Mouse (Mus musculus) cerebellum, adult (tissue): ENCODE results near the gene Acat3.
"Not testable (repeated sequence)": the region's sequence is repeated elsewhere in the genome, so short reads cannot be mapped to it uniquely, and the experiment has no call there.

Experiments
- ATAC-seq: cut with Nextera tagmentation; 2 replicates; pipeline ENCODE4 v1.9.2; 2017; ENCODE audit warnings: mild to moderate bottlenecking, moderate library complexity, mixed read lengths; ENCODE audit not compliant: insufficient number of reproducible peaks, low FRiP score, low TSS enrichment

Gene Acat3

GRCm38 (mm10) chr17:12921073-12921472, 19.3 kb downstream of the Acat3 start:
- ATAC-seq = no peak

DNA sequence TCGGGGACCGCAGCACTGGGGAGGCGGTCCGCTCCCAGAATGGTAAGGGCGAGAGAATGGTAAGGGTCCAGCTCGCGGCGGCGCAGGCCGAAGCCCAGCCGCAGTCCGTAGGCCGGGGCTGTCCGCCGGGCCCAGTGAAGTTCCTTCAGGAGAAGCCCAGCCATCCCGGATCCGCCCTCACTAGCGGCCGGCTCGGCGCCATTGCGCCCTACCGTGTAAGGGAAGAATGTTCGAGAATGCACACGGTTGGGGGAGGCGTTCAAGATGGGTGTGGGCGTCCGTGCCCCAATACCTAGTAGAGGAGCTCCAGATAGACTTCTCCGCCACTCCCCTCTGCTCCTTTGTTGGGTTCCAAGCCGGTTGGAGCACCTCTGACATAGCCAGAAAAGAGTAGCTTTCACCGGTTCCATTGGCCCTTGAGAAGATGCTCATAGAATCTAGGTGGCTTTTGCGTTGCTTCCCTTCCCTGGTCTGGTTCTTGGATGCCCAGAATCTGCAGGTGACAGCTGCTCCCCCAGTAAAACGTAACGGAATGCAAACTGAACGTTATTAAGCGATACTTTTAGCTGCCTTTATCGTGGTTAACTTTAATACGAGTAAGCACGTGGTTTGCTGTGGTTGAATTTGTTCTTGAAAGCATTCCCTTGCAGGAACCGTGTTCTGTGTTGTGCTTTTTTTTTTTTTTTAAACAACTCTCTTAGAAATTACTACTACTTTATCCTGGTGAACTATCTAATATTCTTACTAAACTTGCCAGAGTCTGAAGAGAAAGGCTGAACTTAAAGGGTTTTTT, 23.6 kb downstream of the Acat3 start:
- peak; percentile 24; the same call in 1 of the 2 replicates for ATAC-seq

DNA sequence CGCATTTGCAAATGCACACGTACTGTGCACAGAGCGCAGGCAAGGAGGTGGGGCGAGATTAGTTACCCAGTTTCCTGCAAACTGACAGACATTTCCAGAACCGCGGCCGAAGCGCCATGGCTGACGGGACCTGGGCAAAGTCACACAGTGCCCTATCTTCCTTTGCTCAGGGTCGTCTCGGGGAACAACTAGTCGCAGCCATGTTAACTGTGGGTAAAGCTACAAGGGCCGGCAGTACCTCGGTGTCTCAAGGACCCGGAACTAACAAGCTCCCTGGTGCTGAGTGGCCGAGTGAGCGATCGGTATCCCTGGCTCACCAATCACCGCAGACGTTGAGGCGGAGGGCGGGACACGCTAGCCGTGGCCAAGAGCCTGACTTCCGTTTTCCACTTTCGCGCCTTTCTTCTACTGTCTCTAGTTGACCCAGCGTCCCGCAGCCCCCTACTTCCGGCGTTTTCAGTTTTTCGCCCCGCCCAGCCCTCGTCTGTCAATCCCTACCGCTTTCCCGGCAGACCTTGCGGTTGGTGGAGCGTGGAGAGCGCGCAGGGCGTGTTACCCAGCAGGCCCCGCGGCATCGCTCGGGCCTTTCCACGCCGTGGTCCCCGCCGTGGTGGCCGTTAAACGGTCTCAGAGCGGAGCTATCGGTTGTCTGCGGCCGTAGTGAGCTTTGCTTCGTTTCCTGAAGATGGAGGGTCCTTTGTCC, 24.4 kb downstream of the Acat3 start, which contains the start of gene Mrpl18:
Gene Mrpl18 (minus strand): TSS at position 465 of the 703 bp plus-strand sequence.
- ATAC-seq = peak; percentile 99

GRCm38 (mm10) chr17:12915488-12915880, 24.9 kb downstream of the Acat3 start, which contains the start of gene Tcp1:
Gene Tcp1 (plus strand): TSS chr17:12915701.
- no peak; the same call in 1 of the 2 replicates for ATAC-seq

- ATAC-seq = no peak
Measured at GRCm38 (mm10) chr17:12910391-12910790, 30.0 kb downstream of the Acat3 start.

GRCm38 (mm10) chr17:12909361-12910280, 30.8 kb downstream of the Acat3 start, which contains the start of gene Pnldc1:
Gene Pnldc1 (minus strand): TSS chr17:12910230.
- no peak for ATAC-seq

DNA sequence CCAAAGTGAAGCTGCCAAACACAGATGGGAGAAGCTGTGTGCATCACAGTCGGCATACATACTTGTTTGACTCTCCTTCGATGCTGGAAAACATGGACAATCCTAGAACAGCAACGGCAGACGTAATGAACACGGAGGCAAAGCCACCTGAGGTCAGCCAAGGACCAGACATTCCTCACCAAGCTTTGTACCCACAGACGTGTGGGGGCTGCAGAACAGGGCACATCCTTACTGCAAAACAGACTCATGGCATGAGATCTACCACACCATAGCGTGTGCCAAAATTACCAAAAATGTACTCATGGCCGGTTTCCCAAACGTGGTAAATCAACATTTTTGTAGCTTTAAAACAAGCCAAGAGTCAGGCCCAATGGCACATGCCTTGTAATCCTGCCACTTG, 34.0 kb downstream of the Acat3 start:
- ATAC-seq = no peak

DNA sequence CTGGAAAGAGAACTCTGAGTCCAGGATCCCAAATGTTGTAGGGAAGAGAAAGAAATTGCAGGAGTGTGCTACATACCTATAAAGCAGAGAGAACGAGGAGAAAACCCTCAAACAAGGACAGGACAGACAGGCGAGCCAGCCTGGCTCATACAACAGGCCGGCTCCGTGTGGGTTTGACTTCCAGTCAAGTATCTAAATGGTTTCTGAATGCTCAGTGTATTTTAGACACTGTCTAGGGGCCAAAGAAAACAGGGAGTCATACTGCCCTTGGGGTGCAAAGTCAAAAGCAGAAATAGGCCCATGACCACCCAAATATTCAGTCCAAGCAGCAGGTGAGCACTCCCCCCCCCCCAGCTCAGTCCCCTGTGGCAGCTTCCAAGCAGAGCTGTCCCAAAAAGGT, 34.6 kb downstream of the Acat3 start:
- no peak for ATAC-seq

DNA sequence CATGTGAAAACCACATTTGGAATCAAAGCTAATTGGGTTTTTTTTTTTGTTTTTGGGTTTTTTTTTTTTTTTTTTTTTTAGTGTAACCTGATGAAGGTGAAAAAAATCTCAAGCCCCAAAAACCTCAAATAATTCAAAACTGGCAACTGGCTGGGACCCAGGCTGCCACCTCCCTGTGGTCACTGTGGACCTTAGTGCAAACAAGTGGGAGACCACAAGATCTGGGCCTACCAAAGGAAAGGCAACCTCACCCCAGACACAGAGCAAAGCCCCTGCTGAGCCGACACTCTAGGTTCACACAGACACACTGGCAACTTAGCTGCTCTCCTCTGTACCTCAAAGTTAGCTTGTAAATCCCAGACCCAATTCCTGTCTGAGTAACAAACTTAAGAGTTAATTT, 36.1 kb downstream of the Acat3 start:
- ATAC-seq = no peak

DNA sequence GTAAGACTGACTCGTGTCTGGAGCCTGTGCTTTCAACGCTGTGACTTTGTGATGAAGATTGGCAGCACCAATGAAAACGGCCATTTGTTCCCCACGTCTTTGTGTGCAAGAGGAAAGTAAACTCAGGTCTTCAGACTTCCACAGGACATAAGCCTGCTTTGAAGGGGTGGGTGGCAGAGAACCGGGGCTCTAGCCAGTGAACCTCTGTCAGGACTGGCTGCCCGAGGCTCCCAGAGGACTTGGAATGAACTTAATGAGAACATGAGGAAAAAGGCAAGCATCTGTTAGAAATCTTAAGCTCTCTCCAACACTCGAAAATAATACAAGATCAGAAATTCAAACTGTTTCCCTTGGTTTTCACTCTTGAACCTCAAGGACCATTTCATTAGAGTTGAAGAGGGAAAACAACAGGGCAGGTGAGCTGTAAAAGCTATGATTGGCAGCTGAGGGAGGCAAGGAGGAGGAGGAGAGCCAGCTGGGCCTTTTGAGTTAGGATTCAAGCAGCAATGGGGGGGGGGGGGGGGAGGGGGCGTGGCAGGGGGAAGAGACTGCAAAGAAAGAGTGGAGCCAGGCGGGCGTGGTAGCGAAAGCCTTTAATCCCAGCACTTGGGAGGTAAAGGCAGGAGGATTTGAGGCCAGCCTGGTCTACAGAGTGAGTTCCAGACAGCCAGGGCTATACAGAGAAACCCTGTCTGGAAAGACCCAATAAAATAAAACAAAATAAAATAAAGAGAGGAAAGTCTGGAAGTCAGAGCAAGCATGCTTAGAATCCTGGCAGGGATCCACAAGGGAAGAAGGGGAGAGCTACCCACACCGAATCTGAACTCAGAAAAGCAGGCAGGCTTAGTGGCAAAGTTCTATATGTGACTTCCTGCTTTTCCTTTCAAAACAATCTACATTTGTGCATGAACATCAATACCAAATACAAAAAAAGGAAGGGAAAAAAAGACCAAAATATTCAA, 36.7 kb downstream of the Acat3 start:
- no peak for ATAC-seq

- no peak for ATAC-seq
Measured at GRCm38 (mm10) chr17:12902291-12902690, 38.1 kb downstream of the Acat3 start.

GRCm38 (mm10) chr17:12898607-12899006, 41.8 kb downstream of the Acat3 start:
- not testable (repeated sequence) for ATAC-seq

GRCm38 (mm10) chr17:12897674-12898073, 42.7 kb downstream of the Acat3 start:
- ATAC-seq = no peak

GRCm38 (mm10) chr17:12892033-12892432, 48.4 kb downstream of the Acat3 start:
- no peak for ATAC-seq

DNA sequence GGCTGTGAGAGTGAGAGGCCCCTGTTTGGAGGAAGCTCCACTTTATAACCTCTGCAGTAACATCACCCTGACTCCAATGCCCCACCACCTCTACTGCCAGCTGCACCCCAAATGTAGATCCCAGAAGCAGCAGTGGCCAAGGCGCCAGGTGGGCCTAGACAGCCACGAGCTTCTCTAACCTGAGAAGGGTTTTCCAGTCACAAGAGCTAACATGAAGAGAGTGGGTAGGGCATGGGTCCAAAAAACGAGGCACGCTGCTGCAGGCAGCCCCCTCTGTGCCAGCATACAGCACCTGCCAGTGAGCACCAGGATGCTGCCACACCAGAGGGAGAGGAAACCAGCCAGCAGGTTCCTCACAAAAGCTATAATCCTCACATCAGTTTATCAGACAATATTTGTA, 49.3 kb downstream of the Acat3 start:
- ATAC-seq = no peak

- ATAC-seq = no peak
Measured at GRCm38 (mm10) chr17:12887021-12887775, 53.2 kb downstream of the Acat3 start.

DNA sequence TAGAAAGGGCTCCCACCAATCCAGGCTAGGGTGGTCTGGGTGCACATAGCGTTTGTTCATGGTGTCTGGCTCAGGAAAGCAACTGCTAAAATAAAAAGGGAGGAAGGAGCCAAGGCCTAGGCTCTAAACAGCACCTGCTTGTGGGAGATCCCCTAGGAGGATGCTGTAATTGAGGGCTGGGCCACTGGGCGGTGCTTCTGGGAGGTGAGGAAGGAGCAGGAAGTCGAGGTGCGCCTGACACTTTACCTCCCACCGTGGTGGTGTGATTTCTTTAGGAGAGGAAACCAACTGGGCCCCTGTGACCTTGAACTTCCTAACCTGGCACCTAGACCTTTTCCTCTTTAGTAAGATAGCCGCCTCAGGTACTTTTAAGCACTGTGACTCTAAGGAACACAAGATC, 53.8 kb downstream of the Acat3 start:
- no peak for ATAC-seq

GRCm38 (mm10) chr17:12881216-12881615, 59.2 kb downstream of the Acat3 start:
- ATAC-seq = no peak

GRCm38 (mm10) chr17:12880178-12880577, 60.2 kb downstream of the Acat3 start:
- ATAC-seq = 0 out of 2 replicates have a peak, but pooled peaks have one; percentile 64
